Mouse (Mus musculus) left cerebral cortex, adult 18-20 months (tissue): Measurements from ENCODE around the gene Actr2. TPM values are rescaled to one million over a fixed set of nuclear protein-coding genes. Genes with fewer than 3 reads are reported as not detected.

Source experiments
- DNase-seq, 2 experiments: peaks; one replicate each; pipeline ENCODE4 v3.0.0; 2021 to 2022; ENCODE audit warnings: low spot score in 2 of 2, mixed read lengths in 1 of 2
- total RNA-seq, 2 experiments: library from RNA; stranded (reverse); gene quantifications; 2 replicates each; pipeline ENCODE4 v1.2.3; 2021

Actr2 gene
- total RNA-seq, 2 experiments from 2014 or later: 280 to 296 TPM

GRCm38 (mm10) chr11:20018905-20019304, 93.8 kb downstream of the Actr2 start:
- DNase-seq: no peak

GRCm38 (mm10) chr11:20017937-20018336, 94.8 kb downstream of the Actr2 start:
- DNase-seq: no peak

GRCm38 (mm10) chr11:20013366-20013765, 99.3 kb downstream of the Actr2 start:
- DNase-seq: no peak

Other genes starting within 250 kb of the Actr2 start
- gene Spred2, start 188.5 kb downstream of the Actr2 start, total RNA-seq: 100 to 1,000 TPM in 1 of 2 experiments, 10 to 100 TPM in 1; 99.8 to 122 TPM
- 100 to 1,000 TPM; 189 to 193 TPM for gene Rab1a, start 88.5 kb upstream of the Actr2 start, total RNA-seq
- gene Cep68, start 136.5 kb upstream of the Actr2 start, total RNA-seq: 10 to 100 TPM; 30.7 to 30.9 TPM
- 10 to 100 TPM; 38.8 to 43.2 TPM for gene Slc1a4, start 219.8 kb upstream of the Actr2 start, total RNA-seq